Mouse (Mus musculus): ENCODE data around the gene Tspan18.

DNA sequence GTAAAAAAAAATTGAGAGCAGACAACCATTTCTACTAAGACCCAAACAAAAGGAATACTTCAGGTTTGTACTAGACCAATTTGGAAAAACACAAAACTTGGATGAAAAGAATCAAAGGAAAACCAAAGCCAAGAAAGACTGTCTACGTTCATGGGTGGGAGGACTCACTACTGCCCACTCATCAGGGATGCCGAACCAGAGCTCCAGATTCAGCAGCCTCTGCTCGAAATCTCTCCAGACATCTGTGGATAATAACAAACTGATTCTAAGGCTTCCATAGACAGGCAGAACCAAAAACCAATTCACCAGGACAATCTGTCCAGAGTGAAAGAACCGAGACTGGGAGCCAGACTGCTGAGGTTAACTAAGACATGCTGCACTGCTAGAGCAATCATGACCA is 27.4 kb downstream of the Tspan18 start:
- TF ChIP-seq CTCF (IDR thresholded peaks at IDR 0.05; ENCODE audit: borderline replicate concordance, extremely low read depth, insufficient read depth, insufficient read length) (no peak), POLR2A (IDR thresholded peaks at IDR 0.05; ENCODE audit: borderline replicate concordance, extremely low read depth, insufficient read depth, insufficient read length, poor library complexity, severe bottlenecking) (no peak)

Measured in brain, embryonic 14.5 days (tissue).